Mouse (Mus musculus) cerebellum, postnatal 14 days (tissue): Measurements from ENCODE around the gene Gadl1.
"Not testable (repeated sequence)": the region's sequence is repeated elsewhere in the genome, so short reads cannot be mapped to it uniquely, and the experiment has no call there.

ENCODE experiments used
- DNase-seq, 2 experiments: peaks; one replicate each; pipeline ENCODE4 v3.0.0; 2021; ENCODE audit warnings: mixed read lengths in 2 of 2

Gadl1 gene

GRCm38 (mm10) chr9:116029076-116029475 is 119.8 kb downstream of the Gadl1 start:
- peak; percentile 72 to 74 for DNase-seq

GRCm38 (mm10) chr9:116032711-116033110 is 123.5 kb downstream of the Gadl1 start:
- peak in 1 of 2 experiments; percentile 4 for DNase-seq

GRCm38 (mm10) chr9:116038275-116038674 is 129.0 kb downstream of the Gadl1 start:
- DNase-seq, result no peak

GRCm38 (mm10) chr9:116039981-116040380 is 130.7 kb downstream of the Gadl1 start:
- DNase-seq, result no peak

- not testable (repeated sequence) for DNase-seq
Measured at GRCm38 (mm10) chr9:116040852-116041251, 131.6 kb downstream of the Gadl1 start.

GRCm38 (mm10) chr9:116041369-116041768 is 132.1 kb downstream of the Gadl1 start:
- no peak for DNase-seq

- DNase-seq, result peak; percentile 94 to 95
Measured at GRCm38 (mm10) chr9:116041787-116042186, 132.5 kb downstream of the Gadl1 start.

GRCm38 (mm10) chr9:116049985-116050384 is 140.7 kb downstream of the Gadl1 start:
- DNase-seq, result no peak

- no peak for DNase-seq
Measured at GRCm38 (mm10) chr9:116053976-116054375, 144.7 kb downstream of the Gadl1 start.

- DNase-seq, result no peak
Measured at GRCm38 (mm10) chr9:116058475-116058874, 149.2 kb downstream of the Gadl1 start.

- DNase-seq, result peak in 1 of 2 experiments; percentile 16
Measured at GRCm38 (mm10) chr9:116059156-116059555, 149.9 kb downstream of the Gadl1 start.

GRCm38 (mm10) chr9:116060691-116061090 is 151.4 kb downstream of the Gadl1 start:
- no peak for DNase-seq

GRCm38 (mm10) chr9:116064774-116065173 is 155.5 kb downstream of the Gadl1 start:
- no peak for DNase-seq

GRCm38 (mm10) chr9:116071561-116071960 is 162.3 kb downstream of the Gadl1 start:
- DNase-seq, result peak; percentile 36 to 42

- no peak for DNase-seq
Measured at GRCm38 (mm10) chr9:116076163-116076562, 166.9 kb downstream of the Gadl1 start.

GRCm38 (mm10) chr9:116076946-116077345 is 167.7 kb downstream of the Gadl1 start:
- DNase-seq, result no peak

GRCm38 (mm10) chr9:116077419-116077818 is 168.2 kb downstream of the Gadl1 start:
- DNase-seq, result no peak

- no peak for DNase-seq
Measured at GRCm38 (mm10) chr9:116081781-116082180, 172.5 kb downstream of the Gadl1 start.

- no peak for DNase-seq
Measured at GRCm38 (mm10) chr9:116083300-116083699, 174.0 kb downstream of the Gadl1 start.

- DNase-seq, result no peak
Measured at GRCm38 (mm10) chr9:116083726-116084323, 174.6 kb downstream of the Gadl1 start.

GRCm38 (mm10) chr9:116084324-116084931 is 175.2 kb downstream of the Gadl1 start:
- DNase-seq, result no peak

GRCm38 (mm10) chr9:116085999-116086398 is 176.7 kb downstream of the Gadl1 start:
- DNase-seq, result no peak

- DNase-seq, result no peak
Measured at GRCm38 (mm10) chr9:116087263-116087662, 178.0 kb downstream of the Gadl1 start.

GRCm38 (mm10) chr9:116087880-116088279 is 178.6 kb downstream of the Gadl1 start:
- DNase-seq, result peak; percentile 74 to 81

- DNase-seq, result peak in 1 of 2 experiments; percentile 39
Measured at GRCm38 (mm10) chr9:116088912-116089311, 179.7 kb downstream of the Gadl1 start.
